Mouse (Mus musculus): ENCODE results near the gene B3glct. TPM values are rescaled to one million over a fixed set of nuclear protein-coding genes. Genes with fewer than 3 reads are reported as not detected.

The B3glct gene
- polyA plus RNA-seq, 1 experiment from 2014 or later, result 13.8 TPM

- Histone ChIP-seq H3K4me1 (ENCODE audit: control insufficient read depth, insufficient read depth, low read depth, low read length) (no peaks in the 10 kb centered on the region), H3K9me3 (ENCODE audit: control insufficient read depth, low read length) (no peaks in the 10 kb centered on the region), H3K27ac (ENCODE audit: low read depth, low read length) (no peak overlapping the region), H3K9ac (ENCODE audit: low read depth, low read length) (no peak overlapping the region), H3K36me3 (ENCODE audit: control insufficient read depth, insufficient read depth, low read length) (no peaks in the 10 kb centered on the region), H3K27me3 (replicated peaks; ENCODE audit: control insufficient read depth, insufficient read depth, low read length) (no peaks in the 10 kb centered on the region), H3K4me3 (ENCODE audit: low read length) (no peak overlapping the region), H3K4me2 (ENCODE audit: low read length) (no peak overlapping the region)
- ATAC-seq, result no peak
- 78% methylated on average over 2 of the region's 2 CpGs for WGBS
These were observed 15.2 kb downstream of the B3glct start for GRCm38 (mm10) chr5:149693200-149693599.

GRCm38 (mm10) chr5:149693968-149694367 is 15.9 kb downstream of the B3glct start:
- H3K9ac ChIP-seq (ENCODE audit: low read depth, low read length), result no peak overlapping the region
- no peak overlapping the region for H3K27ac ChIP-seq (ENCODE audit: low read depth, low read length)
- no peaks in the 10 kb centered on the region for H3K4me1 ChIP-seq (ENCODE audit: control insufficient read depth, insufficient read depth, low read depth, low read length)
- H3K4me3 ChIP-seq (ENCODE audit: low read length), result no peak overlapping the region
- WGBS, result 84% methylated on average over 3 of the region's 3 CpGs
- ATAC-seq, result no peak
- no peak overlapping the region for H3K4me2 ChIP-seq (ENCODE audit: low read length)
- no peaks in the 10 kb centered on the region for H3K27me3 ChIP-seq (replicated peaks; ENCODE audit: control insufficient read depth, insufficient read depth, low read length)
- H3K36me3 ChIP-seq (ENCODE audit: control insufficient read depth, insufficient read depth, low read length), result no peaks in the 10 kb centered on the region
- H3K9me3 ChIP-seq (ENCODE audit: control insufficient read depth, low read length), result no peaks in the 10 kb centered on the region

- Histone ChIP-seq H3K4me1 (ENCODE audit: control insufficient read depth, insufficient read depth, low read depth, low read length) (no peaks in the 10 kb centered on the region), H3K36me3 (ENCODE audit: control insufficient read depth, insufficient read depth, low read length) (no peaks in the 10 kb centered on the region), H3K27me3 (replicated peaks; ENCODE audit: control insufficient read depth, insufficient read depth, low read length) (no peaks in the 10 kb centered on the region), H3K4me2 (ENCODE audit: low read length) (no peak overlapping the region), H3K4me3 (ENCODE audit: low read length) (no peak overlapping the region), H3K9me3 (ENCODE audit: control insufficient read depth, low read length) (no peaks in the 10 kb centered on the region), H3K9ac (ENCODE audit: low read depth, low read length) (no peak overlapping the region), H3K27ac (ENCODE audit: low read depth, low read length) (no peak overlapping the region)
- 86% methylated on average over 18 of the region's 18 CpGs for WGBS
- ATAC-seq, result no peak
These were observed 17.2 kb downstream of the B3glct start for GRCm38 (mm10) chr5:149695077-149695750.

GRCm38 (mm10) chr5:149702770-149703169 is 24.7 kb downstream of the B3glct start:
- Histone ChIP-seq H3K27me3 (replicated peaks; ENCODE audit: control insufficient read depth, insufficient read depth, low read length) (no peaks in the 10 kb centered on the region), H3K4me3 (ENCODE audit: low read length) (no peak overlapping the region), H3K9me3 (ENCODE audit: control insufficient read depth, low read length) (no peaks in the 10 kb centered on the region), H3K27ac (ENCODE audit: low read depth, low read length) (no peak overlapping the region), H3K4me2 (ENCODE audit: low read length) (no peak overlapping the region), H3K4me1 (ENCODE audit: control insufficient read depth, insufficient read depth, low read depth, low read length) (no peaks in the 10 kb centered on the region), H3K9ac (ENCODE audit: low read depth, low read length) (no peak overlapping the region), H3K36me3 (ENCODE audit: control insufficient read depth, insufficient read depth, low read length) (no peaks in the 10 kb centered on the region; the same call in 1 of the 2 replicates)
- ATAC-seq, result no peak

- no peak for ATAC-seq
- Histone ChIP-seq H3K36me3 (ENCODE audit: control insufficient read depth, insufficient read depth, low read length) (no peaks in the 10 kb centered on the region), H3K27ac (ENCODE audit: low read depth, low read length) (no peak overlapping the region), H3K9me3 (ENCODE audit: control insufficient read depth, low read length) (no peaks in the 10 kb centered on the region), H3K9ac (ENCODE audit: low read depth, low read length) (no peak overlapping the region), H3K27me3 (replicated peaks; ENCODE audit: control insufficient read depth, insufficient read depth, low read length) (no peaks in the 10 kb centered on the region), H3K4me1 (ENCODE audit: control insufficient read depth, insufficient read depth, low read depth, low read length) (peaks cover 2% of the 10 kb centered on the region), H3K4me3 (ENCODE audit: low read length) (no peak overlapping the region), H3K4me2 (ENCODE audit: low read length) (no peak overlapping the region)
- WGBS, result 97% methylated on average over 4 of the region's 4 CpGs
These were observed 33.5 kb downstream of the B3glct start for GRCm38 (mm10) chr5:149711545-149711944.

- H3K27ac ChIP-seq (ENCODE audit: low read depth, low read length), result 0 out of 2 replicates have a peak overlapping the region, but pooled peaks have one; percentile 0
- H3K9ac ChIP-seq (ENCODE audit: low read depth, low read length), result no peak overlapping the region
- peaks cover 2% of the 10 kb centered on the region for H3K4me1 ChIP-seq (ENCODE audit: control insufficient read depth, insufficient read depth, low read depth, low read length)
- H3K9me3 ChIP-seq (ENCODE audit: control insufficient read depth, low read length), result no peaks in the 10 kb centered on the region
- H3K27me3 ChIP-seq (replicated peaks; ENCODE audit: control insufficient read depth, insufficient read depth, low read length), result no peaks in the 10 kb centered on the region
- WGBS, result 43% methylated on average over 11 of the region's 11 CpGs
- peak; percentile 83 for ATAC-seq
- no peaks in the 10 kb centered on the region for H3K36me3 ChIP-seq (ENCODE audit: control insufficient read depth, insufficient read depth, low read length)
- H3K4me3 ChIP-seq (ENCODE audit: low read length), result no peak overlapping the region
- H3K4me2 ChIP-seq (ENCODE audit: low read length), result peak overlapping the region; percentile 7
These were observed 35.2 kb downstream of the B3glct start for GRCm38 (mm10) chr5:149713170-149713774.

- Histone ChIP-seq H3K4me2 (ENCODE audit: low read length) (peak overlapping the region; percentile 7), H3K4me1 (ENCODE audit: control insufficient read depth, insufficient read depth, low read depth, low read length) (peaks cover 2% of the 10 kb centered on the region), H3K36me3 (ENCODE audit: control insufficient read depth, insufficient read depth, low read length) (no peaks in the 10 kb centered on the region), H3K27ac (ENCODE audit: low read depth, low read length) (0 out of 2 replicates have a peak overlapping the region, but pooled peaks have one; percentile 0), H3K9me3 (ENCODE audit: control insufficient read depth, low read length) (no peaks in the 10 kb centered on the region), H3K9ac (ENCODE audit: low read depth, low read length) (no peak overlapping the region), H3K27me3 (replicated peaks; ENCODE audit: control insufficient read depth, insufficient read depth, low read length) (no peaks in the 10 kb centered on the region), H3K4me3 (ENCODE audit: low read length) (no peak overlapping the region)
- WGBS, result 65% methylated on average over 16 of the region's 16 CpGs
- ATAC-seq, result peak; percentile 24
These were observed 35.8 kb downstream of the B3glct start for GRCm38 (mm10) chr5:149713834-149714233.

- Histone ChIP-seq H3K4me1 (ENCODE audit: control insufficient read depth, insufficient read depth, low read depth, low read length) (peaks cover 2% of the 10 kb centered on the region), H3K27ac (ENCODE audit: low read depth, low read length) (no peak overlapping the region), H3K4me3 (ENCODE audit: low read length) (no peak overlapping the region), H3K27me3 (replicated peaks; ENCODE audit: control insufficient read depth, insufficient read depth, low read length) (no peaks in the 10 kb centered on the region), H3K9ac (ENCODE audit: low read depth, low read length) (no peak overlapping the region), H3K9me3 (ENCODE audit: control insufficient read depth, low read length) (no peaks in the 10 kb centered on the region), H3K4me2 (ENCODE audit: low read length) (no peak overlapping the region), H3K36me3 (ENCODE audit: control insufficient read depth, insufficient read depth, low read length) (no peaks in the 10 kb centered on the region)
- 46% methylated on average over 15 of the region's 15 CpGs for WGBS
- ATAC-seq, result no peak
These were observed 37.7 kb downstream of the B3glct start for GRCm38 (mm10) chr5:149715571-149716328.

GRCm38 (mm10) chr5:149716329-149716690 is 38.3 kb downstream of the B3glct start:
- Histone ChIP-seq H3K9ac (ENCODE audit: low read depth, low read length) (no peak overlapping the region), H3K36me3 (ENCODE audit: control insufficient read depth, insufficient read depth, low read length) (no peaks in the 10 kb centered on the region), H3K4me3 (ENCODE audit: low read length) (no peak overlapping the region), H3K27me3 (replicated peaks; ENCODE audit: control insufficient read depth, insufficient read depth, low read length) (no peaks in the 10 kb centered on the region), H3K9me3 (ENCODE audit: control insufficient read depth, low read length) (no peaks in the 10 kb centered on the region), H3K4me2 (ENCODE audit: low read length) (no peak overlapping the region), H3K4me1 (ENCODE audit: control insufficient read depth, insufficient read depth, low read depth, low read length) (peaks cover 2% of the 10 kb centered on the region), H3K27ac (ENCODE audit: low read depth, low read length) (no peak overlapping the region)
- 51% methylated on average over 3 of the region's 3 CpGs for WGBS
- ATAC-seq, result no peak

Measured in hindbrain, embryonic 16.5 days (tissue).